Mouse (Mus musculus): ENCODE measurements around the gene Scgn. TPM values are rescaled to one million over a fixed set of nuclear protein-coding genes. Genes with fewer than 3 reads are reported as not detected.
A peak's percentile ranks its signal among the peaks of the same experiment; 100 is the strongest.

Scgn gene
- total RNA-seq, 2 experiments from 2014 or later: 0.26 to 0.58 TPM

DNA sequence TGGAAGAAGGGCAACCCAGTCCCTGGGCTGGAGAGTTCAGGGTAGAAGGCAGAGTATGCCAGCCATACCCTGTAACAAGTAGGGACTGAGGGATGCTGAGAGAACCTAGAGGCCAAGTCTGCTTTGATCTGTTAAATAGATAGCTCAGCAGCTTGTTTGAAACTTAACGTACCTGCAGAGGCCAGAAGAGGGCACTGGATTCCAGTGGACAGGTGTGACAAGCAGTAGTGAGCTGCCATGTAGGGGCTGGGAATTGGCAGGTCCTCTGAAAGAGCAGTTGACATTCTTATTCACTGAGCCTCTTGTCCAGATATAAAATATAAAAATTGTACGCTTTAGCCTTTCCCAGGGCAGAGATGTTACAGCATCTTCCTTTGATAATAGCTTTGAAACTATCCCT is 48.2 kb downstream of the Scgn start:
- intact Hi-C loops (cut with DNase I): no loop called here

DNA sequence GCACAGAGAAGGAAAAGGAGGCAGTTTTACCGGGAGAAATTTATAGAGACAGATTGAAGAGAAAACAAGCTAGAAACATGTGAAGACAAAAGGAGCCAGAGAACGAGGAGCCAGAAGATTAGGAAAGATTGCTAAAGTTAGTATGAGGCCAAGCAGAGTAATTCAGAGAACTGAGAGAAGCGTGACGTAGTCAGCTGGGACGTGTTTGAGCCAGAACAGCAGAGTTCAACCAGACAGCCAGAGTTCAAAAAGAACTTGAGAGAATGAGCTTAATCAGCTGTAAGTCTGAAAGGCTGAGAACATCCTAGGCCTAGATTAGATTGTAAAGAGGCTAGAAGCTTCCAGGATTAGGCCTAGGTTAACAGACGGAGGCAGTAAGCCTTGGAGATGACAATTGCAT is 50.7 kb downstream of the Scgn start:
- intact Hi-C loops (cut with DNase I): no loop called here
- no peak for DNase-seq

More for the DNA sequence above, 48.2 kb downstream of the Scgn start:
- no peak for DNase-seq

DNA sequence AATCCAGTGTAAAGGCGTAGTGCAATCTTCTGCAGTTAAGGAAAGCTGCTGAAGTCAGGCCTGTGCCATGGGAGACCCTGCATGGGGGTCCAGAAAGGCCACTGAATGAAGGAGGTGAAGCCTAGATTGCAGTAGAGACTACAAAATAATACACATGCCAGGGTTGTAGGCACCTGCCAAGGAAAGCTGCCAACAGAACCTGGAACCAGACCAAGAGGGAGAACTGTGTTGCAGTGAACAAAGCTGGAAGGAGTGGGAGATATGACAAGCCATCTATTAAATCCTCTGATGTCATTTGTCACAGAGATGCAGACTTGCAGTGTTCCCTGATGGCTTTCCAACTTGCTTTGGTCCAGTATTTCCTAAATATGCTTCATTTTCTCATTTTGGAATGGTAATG is 52.3 kb downstream of the Scgn start:
- peak; percentile 76 for DNase-seq
- intact Hi-C loops (cut with DNase I): no loop called here

DNA sequence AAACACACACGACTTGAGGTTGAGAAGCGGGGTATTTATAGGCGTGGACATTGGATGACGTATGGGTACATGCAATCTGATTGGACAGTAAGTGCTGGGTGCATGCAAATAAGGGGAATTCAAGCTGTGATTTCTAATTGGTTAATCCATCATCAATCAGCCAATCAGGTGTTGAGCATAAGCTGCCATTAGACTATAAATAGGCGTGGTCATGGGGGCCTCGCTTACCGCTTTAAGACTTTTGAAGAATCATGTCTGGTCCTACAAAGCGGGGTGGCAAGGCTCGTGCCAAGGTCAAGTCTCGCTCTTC is 56.8 kb downstream of the Scgn start, which contains the start of gene Hist1h2aa:
Hist1h2aa (plus strand) TSS at position 252 of the 310 bp plus-strand sequence.
- no peak for DNase-seq
- intact Hi-C loops (cut with DNase I): no loop called here

DNA sequence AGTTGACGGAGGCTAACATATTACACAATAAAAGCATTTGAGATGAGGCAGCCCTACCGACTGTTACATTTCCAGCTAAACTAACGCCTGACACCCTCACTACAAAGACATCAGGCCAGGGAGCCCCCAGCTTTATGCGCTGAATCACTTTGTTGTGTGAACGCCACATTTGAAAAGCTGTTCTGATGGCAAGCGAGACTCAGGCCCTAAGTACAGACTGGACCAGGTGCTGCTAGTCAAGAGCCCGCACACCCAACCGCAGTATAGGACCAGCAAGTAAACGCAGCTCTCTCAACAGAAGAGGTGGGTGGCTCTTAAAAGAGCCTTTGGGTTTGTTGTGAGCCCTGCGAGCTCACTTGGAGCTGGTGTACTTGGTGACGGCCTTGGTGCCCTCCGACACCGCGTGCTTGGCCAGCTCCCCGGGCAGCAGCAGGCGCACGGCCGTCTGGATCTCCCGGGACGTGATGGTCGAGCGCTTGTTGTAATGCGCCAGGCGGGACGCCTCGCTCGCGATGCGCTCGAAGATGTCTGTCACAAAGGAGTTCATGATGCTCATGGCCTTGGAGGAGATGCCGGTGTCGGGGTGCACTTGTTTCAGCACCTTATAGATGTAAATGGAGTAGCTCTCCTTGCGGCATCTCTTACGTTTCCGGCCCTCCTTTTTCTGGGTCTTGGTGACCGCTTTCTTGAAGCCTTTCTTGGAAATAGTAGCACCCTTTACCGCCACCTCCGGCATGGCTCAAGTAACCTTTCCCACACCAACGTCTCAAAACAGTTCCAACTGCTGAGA is 57.4 kb downstream of the Scgn start, which contains the start of gene Hist1h2ba:
Hist1h2ba (minus strand) TSS at position 736 of the 790 bp plus-strand sequence.
- intact Hi-C loops (cut with DNase I): no loop called here
- no peak for DNase-seq

DNA sequence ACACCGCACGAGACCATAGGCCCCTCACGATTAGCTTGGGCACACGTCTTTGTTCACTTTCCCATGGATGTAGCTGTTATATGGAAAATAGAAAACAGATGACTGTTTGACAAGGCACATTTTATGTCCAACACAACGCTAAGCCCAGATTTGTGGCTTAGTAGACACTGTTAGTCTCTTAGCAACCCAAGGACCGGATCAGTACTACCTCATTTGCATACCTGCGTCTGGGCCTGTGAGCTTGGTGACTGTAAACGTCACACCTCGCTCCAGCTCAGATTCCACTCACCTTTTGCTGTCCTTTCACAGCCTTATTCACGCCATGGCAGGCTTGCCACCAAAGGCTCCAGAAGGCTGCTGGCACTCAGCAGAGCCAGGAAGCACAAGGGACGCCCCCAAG is 60.1 kb downstream of the Scgn start:
- intact Hi-C loops (cut with DNase I): no loop called here
- no peak for DNase-seq

DNA sequence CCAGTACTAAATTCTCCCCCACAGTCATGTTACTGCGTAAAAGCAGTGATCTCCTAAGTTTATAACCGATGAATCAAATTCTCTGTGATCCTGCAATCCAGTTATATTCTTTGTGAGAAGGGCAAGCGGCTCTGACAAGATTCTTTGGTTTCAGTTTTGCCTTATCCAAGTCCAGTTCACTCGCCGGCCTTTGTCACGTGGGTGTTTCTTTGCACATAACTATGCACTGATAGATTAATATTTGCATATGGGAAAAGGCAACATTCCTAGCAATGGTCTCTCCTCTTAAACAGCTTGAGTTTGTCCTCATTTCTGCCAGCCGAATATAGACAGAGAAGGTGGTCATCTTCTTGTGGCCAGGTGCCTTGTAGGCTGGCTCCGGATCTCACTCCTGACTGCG is 60.6 kb downstream of the Scgn start:
- no peak for DNase-seq
- intact Hi-C loops (cut with DNase I): no loop called here

DNA sequence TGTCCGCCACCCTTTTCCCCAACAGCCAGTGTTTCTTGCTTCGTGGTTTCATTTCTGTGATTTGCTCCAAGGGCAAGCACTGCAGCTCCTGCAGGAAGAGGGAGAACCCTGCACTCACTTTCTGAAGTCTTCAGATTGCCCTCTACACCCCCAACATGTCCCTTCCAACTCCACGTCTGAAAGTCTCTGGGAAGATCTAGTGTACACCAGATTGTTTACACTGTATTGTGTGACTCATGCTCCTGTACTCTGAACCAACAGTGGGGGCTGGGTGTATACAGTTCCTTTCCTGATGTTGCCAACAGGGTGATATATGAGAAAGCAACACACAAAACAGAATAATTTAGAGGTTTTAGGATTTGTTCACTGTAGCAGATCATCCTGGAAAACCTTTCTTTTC is 62.4 kb downstream of the Scgn start:
- intact Hi-C loops (cut with DNase I): no loop called here
- DNase-seq: no peak

DNA sequence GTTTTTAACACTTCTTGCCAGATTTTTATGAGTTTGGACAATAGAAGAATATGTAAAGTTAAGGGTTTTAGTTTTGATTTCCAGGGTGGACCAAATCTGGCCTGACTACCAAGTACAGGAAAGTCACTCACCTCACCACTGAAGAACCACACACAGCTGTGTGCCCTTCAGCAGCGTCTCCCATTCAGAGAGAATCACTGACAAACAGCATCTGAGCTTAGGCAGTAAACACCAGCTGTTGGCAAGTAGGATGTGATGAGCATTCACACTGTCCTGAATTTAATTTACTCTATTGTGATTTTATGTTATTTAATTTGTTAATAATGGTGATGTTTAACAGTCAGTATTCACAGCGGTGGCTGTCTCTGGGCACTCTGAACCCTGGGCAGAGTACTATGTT is 65.2 kb downstream of the Scgn start:
- intact Hi-C loops (cut with DNase I): no loop called here
- no peak for DNase-seq

DNA sequence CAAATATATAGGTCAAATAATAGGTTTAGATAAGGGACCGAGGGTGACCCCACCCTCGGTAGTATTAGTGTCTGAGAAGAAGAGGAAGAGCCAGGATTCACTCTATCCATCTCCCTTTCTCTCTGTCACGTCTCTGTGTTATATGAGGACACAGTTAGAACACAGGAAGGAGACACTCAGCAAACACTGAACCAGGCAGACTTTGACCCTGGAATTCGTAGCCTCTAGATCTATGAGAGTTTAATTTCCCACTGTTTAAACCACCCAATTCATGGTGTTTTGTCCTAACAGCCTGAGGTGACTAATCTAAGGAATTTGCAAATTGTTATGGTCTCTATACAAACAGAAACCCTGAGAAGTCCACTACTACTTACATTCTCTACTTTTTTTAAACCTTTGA is 73.3 kb downstream of the Scgn start:
- intact Hi-C loops (cut with DNase I): no loop called here
- no peak for DNase-seq

DNA sequence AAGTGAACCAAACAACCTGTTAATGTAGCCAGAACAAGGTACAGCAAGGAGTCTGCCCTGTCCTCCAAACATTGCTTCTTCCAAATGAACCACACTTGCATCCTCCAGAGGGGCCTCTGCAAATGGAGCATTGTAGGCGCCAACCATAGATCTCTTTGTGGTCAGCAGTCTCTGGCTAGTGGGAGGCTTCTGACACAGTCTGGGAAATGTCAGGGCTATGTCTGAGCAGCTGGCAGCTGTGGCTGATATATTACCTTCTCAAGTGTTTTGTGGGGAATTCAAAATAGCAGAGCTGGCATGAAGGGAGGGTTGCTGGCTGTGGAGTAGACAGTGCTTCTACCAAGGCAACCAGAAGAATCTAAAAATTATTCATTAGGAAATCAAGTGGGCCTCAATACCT is 74.9 kb downstream of the Scgn start:
- intact Hi-C loops (cut with DNase I): no loop called here
- no peak for DNase-seq

DNA sequence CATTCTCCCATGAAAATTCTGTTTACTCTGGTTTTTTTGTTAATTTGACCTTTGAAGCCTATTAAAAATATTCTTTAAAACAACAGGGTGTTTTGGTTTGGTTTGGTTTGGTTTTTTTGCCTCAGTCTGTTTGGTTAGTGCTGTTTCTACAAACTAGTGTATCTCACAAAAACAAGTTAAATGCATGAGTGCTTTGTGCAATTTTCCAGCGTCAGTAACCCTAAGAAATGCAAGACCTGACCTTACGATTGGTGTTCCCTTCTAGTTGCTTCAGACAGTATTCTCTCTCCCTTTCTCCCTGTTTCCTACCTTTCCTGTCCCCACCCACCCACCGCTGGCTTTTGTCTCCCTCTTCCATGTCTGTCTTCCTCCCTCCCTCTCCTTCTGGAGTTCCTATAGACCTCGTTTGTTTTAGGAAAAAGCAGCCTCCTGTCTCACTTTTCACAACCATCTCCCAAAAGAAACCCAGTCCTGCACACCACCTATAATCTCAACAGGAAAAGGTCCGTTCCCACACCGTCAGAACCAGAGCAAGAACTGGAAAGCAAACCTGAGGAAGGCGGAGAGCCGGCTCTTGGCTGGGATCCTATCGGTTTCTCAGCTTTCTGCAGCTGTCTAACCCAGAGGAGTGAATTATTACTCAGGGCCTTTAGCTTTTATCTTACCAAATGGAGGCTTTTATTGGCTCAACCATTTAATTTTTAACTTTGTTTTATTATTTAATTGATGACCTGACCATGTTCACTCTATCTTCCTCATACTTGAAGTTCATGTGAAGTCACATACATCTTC is 76.4 kb downstream of the Scgn start, which contains the start of gene Slc17a4:
Slc17a4 (minus strand) TSS at position 634 of the 792 bp plus-strand sequence.
- no peak for DNase-seq
- intact Hi-C loops (cut with DNase I): no loop called here

DNA sequence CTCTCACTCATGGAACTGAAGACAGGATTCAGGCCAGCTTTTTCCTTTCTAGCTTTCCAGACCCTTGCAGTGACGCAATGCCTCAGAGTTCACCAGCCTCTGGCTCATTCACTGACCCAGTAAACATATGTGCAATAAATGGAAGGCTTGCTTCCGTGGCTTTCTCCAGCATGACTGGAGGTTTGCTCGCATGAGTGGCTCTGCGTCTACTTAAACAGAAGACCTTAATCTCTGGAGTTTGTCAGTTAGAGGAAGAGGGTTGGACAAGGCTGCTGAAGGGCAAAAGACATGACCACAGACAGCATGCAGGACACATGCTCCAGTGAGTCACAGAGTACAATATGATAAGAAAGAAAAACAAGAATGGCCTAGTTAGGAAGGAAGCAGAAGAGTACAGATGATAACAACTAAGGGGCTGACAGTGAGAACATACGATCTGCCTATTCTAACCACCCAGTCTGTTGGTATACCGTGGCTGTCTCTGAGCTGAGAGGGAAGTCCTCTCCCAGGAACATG is 77.2 kb downstream of the Scgn start:
- no peak for DNase-seq
- intact Hi-C loops (cut with DNase I): no loop called here

DNA sequence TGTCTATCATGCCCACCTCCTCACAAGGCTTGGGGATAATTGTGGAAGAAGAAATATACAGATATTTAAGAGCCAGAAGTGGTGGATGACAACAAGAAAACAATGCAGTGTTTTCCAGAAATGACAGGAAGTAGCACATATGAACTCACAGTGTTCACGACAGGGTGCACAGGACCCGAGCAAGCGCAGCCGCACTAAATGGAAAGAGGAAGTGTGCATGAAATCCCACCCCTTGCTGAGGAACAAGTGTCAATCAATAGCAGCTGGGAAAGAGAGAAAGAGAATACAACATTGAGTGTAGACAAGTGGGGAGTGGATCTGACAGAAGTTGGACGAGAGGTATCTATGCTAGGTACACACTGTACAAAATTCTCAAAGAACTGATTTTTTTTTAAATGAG is 79.7 kb downstream of the Scgn start:
- intact Hi-C loops (cut with DNase I): no loop called here
- DNase-seq: no peak

DNA sequence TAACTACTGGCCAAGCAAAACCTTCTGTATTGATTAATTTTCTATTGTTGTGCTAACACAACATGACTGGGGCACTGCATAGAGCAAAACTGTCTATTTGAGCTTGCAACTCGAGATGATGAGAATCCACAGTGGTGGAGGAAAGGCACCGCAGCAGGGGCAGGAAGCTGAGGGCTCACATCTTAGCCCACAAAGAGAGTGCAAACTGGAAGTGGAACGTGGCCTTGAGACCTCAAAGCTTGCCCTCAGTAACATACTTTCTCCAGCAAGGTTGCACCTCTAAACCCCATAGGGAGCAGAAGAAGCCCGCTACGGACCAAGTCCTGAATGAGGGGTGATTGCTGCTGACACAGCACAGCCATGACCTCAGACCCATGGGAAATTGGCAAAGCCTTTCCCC is 80.9 kb downstream of the Scgn start:
- intact Hi-C loops (cut with DNase I): no loop called here
- no peak for DNase-seq

DNA sequence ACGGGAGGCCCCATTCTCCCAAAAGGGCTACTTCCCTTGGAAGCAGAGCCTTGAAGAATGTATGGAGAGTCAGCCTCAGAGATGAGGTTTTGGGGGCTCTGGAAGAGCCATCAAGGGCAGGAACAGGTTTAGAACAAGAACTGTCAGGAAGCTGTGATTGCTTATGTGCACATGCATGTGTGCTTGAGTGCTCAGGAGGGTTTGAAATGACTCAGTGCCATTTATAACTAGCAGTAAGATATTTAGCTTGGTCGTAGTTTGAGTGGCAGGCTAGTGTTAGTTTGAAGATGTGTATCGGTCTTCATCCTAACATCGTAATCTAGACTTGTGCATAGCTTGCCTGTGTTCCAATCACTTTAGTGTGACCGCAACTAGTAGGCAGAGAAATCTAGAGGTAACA is 84.1 kb downstream of the Scgn start:
- no peak for DNase-seq
- intact Hi-C loops (cut with DNase I): no loop called here

Small RNA genes within 50 kb of the gene (microRNA-seq; reads per million reads assigned to microRNA genes)
- not detected for gene Gm44344

Other genes with a start within 250 kb of the Scgn start
- gene Hist1h3c, start 245.6 kb downstream of the Scgn start, total RNA-seq (2021): 10 to 100 TPM; 39.8 to 41.0 TPM
- 10 to 100 TPM; 62.4 to 81.1 TPM for gene Hist1h2bb, start 244.5 kb downstream of the Scgn start, total RNA-seq (2021)
- 100 to 1,000 TPM; 116 to 120 TPM for gene Hist1h2ab, start 240.1 kb downstream of the Scgn start, total RNA-seq (2021)
- gene Hist1h3b, start 238.9 kb downstream of the Scgn start, total RNA-seq (2021): 100 to 1,000 TPM in 1 of 2 experiments, 10 to 100 TPM in 1; 95.4 to 102 TPM
- gene Hist1h4b, start 234.2 kb downstream of the Scgn start, total RNA-seq (2021): 100 to 1,000 TPM; 139 to 151 TPM
- 100 to 1,000 TPM; 134 to 137 TPM for gene Hist1h4a, start 230.0 kb downstream of the Scgn start, total RNA-seq (2021)
- gene Hist1h3a, start 228.8 kb downstream of the Scgn start, total RNA-seq (2021): 100 to 1,000 TPM; 114 to 125 TPM
- gene Hist1h1a, start 227.5 kb downstream of the Scgn start, total RNA-seq (2021): 10 to 100 TPM; 62.9 to 79.4 TPM
- not detected for gene Trim38, start 221.3 kb downstream of the Scgn start, total RNA-seq (2021)
- not detected for gene Slc17a2, start 184.2 kb downstream of the Scgn start, total RNA-seq (2021)
- gene Slc17a3, start 151.8 kb downstream of the Scgn start, total RNA-seq (2021): under 1 TPM in 1 of 2 experiments, not detected in 1; 0.10 TPM
- gene Slc17a1, start 123.5 kb downstream of the Scgn start, total RNA-seq (2021): not detected
- gene Slc17a4, start 76.2 kb downstream of the Scgn start, total RNA-seq (2021): not detected
- not detected for gene Hist1h2ba, start 57.1 kb downstream of the Scgn start, total RNA-seq (2021)
- gene Hist1h2aa, start 56.8 kb downstream of the Scgn start, total RNA-seq (2021): not detected

Measured in left cerebral cortex, postnatal 4 days (tissue).